Mouse (Mus musculus) cerebellum, postnatal 4 days (tissue): ENCODE measurements around the gene Inha.

ENCODE experiments used
- DNase-seq, 2 experiments: peaks; one replicate each; pipeline ENCODE4 v3.0.0; 2022; ENCODE audit warnings: low spot score in 2 of 2, mixed read lengths in 1 of 2

Gene Inha

GRCm38 (mm10) chr1:75521321-75522031 is 14.6 kb downstream of the Inha start, which contains the start of gene Stk11ip:
Stk11ip (plus strand) TSS chr1:75521529.
- peak; percentile 74 to 83 for DNase-seq

- no peak for DNase-seq
Measured at GRCm38 (mm10) chr1:75524679-75525078, 17.8 kb downstream of the Inha start.

GRCm38 (mm10) chr1:75530546-75530945 is 23.7 kb downstream of the Inha start:
- DNase-seq: no peak

- no peak for DNase-seq
Measured at GRCm38 (mm10) chr1:75532280-75533172, 25.6 kb downstream of the Inha start.

- no peak for DNase-seq
Measured at GRCm38 (mm10) chr1:75533325-75534252, 26.7 kb downstream of the Inha start.

- DNase-seq: no peak
Measured at GRCm38 (mm10) chr1:75537587-75537986, 30.7 kb downstream of the Inha start.

GRCm38 (mm10) chr1:75538597-75539190 is 31.8 kb downstream of the Inha start:
- no peak for DNase-seq

GRCm38 (mm10) chr1:75541496-75541895 is 34.6 kb downstream of the Inha start:
- DNase-seq: no peak

GRCm38 (mm10) chr1:75544351-75544750 is 37.5 kb downstream of the Inha start:
- DNase-seq: no peak

- peak; percentile 46 to 68 for DNase-seq
Measured at GRCm38 (mm10) chr1:75545965-75546956, 39.4 kb downstream of the Inha start, which contains the start of gene Slc4a3. Slc4a3 (plus strand) TSS chr1:75546266.

GRCm38 (mm10) chr1:75547351-75547750 is 40.5 kb downstream of the Inha start:
- no peak for DNase-seq

- DNase-seq: no peak
Measured at GRCm38 (mm10) chr1:75548083-75548482, 41.2 kb downstream of the Inha start.

GRCm38 (mm10) chr1:75548871-75549270 is 42.0 kb downstream of the Inha start:
- DNase-seq: no peak

- DNase-seq: no peak
Measured at GRCm38 (mm10) chr1:75549289-75550279, 42.7 kb downstream of the Inha start.

GRCm38 (mm10) chr1:75550586-75550985 is 43.7 kb downstream of the Inha start:
- DNase-seq: no peak

GRCm38 (mm10) chr1:75555680-75556079 is 48.8 kb downstream of the Inha start:
- no peak for DNase-seq

GRCm38 (mm10) chr1:75556143-75556781 is 49.4 kb downstream of the Inha start:
- DNase-seq: no peak

GRCm38 (mm10) chr1:75557041-75557440 is 50.2 kb downstream of the Inha start:
- DNase-seq: no peak
